Mouse (Mus musculus): ENCODE results near the gene Apobr.

Apobr gene

DNA sequence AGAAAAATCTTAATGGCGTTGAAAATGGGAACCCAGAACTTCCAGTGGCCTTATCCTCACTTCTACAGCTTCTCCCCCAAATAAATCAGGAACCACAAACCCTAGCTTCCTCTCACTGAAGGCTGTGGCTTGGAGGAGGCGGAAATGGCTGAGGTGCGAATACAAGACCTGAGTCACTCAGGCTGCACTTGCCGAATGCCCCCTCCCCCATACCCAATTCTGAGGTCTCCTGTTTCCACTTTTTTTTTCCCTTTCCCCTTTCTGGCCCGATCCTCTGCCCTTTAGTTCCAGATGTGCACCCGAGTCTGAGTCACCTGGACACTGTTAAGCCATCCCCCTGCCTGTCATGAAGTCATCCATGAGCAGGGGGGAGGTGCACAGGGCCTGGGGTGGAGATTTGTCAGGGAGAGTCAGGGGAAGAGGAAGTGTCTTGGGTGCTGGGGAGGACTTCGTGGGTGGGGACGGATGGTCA lies at the start of gene Apobr:
Gene Apobr (plus strand): TSS at position 437 of the 472 bp plus-strand sequence.
- no peak for DNase-seq (ENCODE audit: low spot score in 2 of 2)

DNA sequence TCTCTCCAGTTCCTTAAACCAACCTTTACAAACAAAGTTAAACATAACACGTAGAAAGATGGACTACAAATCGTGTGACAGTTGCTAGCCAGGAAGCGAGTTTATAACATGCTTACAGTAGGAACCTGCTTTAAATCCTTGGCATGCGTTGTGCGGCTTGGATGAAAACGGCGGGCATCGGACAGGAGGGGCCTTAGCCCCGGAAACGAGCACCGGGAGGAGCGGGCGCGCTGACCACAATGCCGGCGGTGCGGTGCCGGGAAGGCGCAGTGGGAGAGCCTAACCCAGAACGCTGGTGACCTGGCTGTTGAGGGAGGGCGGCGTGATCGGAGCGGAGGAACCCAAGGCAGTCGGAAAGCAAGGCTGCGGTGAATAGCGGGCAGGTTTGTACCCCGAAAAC lies 49.0 kb upstream of the Apobr start:
- DNase-seq (ENCODE audit: low spot score in 2 of 2): no peak

DNA sequence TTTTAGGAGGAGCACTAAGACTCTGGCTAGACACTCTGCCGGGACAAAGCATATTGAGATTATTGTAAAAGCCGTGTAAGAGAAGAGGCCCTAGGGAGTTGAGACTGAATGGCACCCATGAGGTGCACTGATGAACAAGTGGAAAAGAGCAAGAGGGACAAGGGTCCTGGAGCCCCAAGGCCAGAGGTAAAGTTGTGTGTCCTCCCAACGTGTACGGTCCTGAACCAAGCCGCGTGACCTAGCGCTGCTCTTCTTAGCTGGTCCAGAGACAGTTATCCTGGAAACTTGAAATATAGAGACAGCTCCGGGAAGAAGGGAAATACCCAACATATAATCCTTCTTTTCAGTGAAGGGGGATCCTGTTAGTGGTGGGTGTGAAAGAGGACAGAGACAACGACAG lies 48.3 kb upstream of the Apobr start:
- DNase-seq (ENCODE audit: low spot score in 2 of 2): no peak

DNA sequence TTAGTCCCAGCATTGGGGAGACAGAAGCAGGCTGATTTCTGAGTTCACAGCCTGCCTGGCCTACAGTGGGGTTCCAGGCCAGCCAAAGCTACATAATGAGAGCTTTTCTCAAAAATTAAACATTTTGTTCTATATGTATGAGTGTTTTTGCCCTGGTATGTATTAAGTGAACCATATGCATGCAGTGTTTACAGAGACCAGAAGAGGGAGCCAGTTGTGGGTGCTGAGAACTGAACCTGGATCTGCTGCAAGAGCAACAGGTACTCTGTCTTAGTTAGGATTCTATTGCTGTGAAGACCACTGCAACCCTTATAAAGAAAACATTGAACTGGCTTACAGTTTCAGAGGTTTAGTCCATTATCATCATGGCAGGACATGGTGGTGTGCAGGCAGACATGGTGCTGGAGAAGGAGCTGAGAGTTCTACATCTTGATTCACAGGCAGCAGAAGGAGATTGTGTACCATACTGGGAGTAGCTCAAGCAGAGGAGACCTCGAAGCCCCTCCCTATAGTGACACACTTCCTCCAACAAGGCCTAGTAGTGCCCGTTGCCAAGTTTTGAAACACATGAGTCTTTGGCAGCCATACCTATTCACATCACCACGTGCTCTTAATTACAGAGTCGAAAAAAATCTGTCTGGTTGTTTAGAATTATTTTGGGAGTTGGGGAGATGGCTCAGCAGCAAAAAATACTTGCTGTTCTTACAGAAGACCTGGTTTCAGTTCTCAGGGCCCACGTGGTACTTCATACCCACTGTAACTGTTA lies 46.7 kb upstream of the Apobr start:
- no peak for DNase-seq (ENCODE audit: low spot score in 2 of 2)

DNA sequence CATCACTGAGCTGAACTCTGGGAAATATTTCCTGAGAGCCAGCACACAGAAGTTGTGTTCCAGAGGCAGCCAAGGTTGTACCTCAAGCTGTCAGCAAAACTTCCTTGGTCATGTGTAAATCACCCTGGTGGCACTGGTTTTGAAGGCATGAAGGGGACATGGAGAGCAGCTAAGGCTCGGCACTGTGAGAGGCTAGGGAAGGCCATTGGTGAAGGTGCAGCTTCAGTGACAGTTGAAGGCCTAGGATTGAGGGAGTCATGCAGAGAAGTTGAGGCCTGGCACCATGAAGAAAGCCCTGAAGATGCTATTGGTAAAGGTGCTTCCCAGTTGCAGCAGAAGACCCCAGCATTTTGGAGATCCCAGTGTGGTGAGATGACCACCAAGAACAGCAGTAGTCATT lies 43.1 kb upstream of the Apobr start:
- DNase-seq (ENCODE audit: low spot score in 2 of 2): no peak

DNA sequence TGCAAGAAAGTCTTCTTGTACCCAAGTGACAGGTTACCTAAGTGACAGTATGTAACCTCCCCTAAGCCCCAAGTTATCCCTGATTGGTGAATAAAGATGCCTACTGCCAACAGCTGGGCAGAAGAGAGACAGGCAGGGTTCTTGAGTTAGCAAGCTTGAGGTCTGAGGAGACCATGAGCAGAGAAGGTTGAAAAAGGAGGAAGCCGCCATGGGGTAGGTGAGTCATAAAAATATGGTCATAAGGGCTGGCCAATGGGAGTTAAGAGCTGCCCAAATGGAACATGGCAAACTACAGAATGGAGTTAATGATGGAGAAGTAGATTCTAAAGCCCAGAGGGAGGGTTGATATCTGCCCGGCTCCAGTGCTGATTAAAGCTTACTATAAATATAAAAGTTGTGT lies 39.1 kb upstream of the Apobr start:
- no peak for DNase-seq (ENCODE audit: low spot score in 2 of 2)

DNA sequence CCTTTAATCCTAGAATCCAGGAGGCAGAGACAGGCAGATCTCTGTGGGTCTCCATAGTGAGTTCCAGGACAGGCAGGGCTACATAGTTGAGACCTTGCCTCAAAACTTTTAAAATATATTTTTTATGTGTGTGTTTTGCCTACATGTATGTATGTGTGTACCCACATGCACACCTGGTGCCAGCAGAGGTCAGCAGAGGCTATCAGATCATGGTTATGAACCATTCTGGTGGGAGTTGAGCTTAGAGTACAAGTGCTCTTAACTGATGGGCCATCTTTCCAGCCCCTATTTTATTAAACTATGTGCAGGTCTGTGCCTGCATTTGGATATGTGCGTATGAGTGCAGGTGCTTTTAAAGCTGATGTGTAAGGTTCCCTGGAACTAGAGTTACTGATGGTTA lies 29.9 kb upstream of the Apobr start:
- no peak for DNase-seq (ENCODE audit: low spot score in 2 of 2)

DNA sequence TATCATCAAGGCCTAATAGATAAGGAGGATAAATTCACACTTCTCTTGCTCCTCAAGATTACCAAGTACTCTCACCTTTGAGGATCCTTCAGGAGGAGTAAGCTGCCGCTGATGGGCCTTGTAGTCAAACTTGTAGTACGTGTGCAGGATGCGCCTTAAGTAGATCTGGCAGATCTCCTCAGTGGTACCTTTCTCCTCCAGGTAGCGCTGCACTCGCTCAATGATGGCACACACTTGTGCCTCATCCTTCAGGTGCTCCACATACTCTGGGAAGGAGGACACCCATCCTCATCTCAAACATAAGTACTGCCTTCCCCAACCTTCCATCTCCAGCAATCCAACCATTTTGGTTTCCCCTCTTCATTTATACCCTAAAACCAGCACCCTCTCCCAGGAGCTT lies 28.1 kb upstream of the Apobr start:
- DNase-seq (ENCODE audit: low spot score in 2 of 2): no peak

DNA sequence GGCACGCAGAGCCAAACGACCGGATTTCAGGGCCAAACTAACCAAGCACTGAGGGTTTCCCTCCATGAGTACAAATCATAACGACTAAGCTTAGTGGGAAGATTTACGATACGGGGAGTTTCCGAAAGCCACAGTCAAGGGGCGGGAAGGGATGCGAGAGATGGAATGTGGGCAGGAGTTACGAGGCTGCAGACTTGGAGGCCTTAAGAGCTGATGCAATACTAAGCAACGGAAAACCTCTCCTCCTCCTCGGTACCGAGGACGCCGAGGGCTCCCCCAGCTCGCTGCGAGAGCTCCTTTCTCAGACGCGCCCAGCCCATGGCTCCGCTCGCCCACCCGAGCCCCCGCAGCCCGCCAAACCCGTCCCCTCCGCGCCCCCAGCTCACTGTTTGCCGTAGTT lies 19.0 kb upstream of the Apobr start:
- no peak for DNase-seq (ENCODE audit: low spot score in 2 of 2)

DNA sequence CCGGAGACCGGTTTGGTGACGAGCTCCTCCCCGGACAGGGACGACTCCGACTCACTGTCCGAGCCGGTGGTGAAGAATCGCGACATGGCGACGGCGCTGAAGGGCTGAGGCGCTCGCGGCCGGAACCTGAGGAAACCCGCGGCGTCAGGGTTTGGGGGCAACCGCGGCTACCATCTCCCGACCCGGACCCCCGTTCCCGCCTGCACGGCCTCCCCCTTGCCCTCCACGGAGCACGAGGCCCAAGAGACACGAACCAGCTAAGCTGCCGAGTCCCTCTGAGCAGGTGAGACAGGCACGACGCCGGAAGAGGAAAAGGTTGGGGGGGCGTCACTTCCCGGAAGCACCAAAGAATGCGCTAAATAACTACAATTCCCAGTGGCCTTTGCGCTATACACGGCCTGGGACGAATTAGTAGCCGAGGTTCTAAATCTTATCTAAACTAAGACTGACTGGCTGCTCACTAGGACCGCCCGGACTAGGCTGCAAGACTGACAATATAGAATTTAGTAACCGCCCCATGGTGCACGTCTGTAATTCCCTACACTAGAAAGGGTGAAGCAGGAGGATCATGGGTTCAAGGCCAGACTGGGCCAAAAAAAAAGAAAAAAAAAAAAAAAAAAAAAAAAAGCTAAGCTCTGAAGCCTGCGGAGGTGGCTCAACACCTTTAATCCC lies 18.5 kb upstream of the Apobr start, which contains the start of gene Eif3c:
Gene Eif3c (minus strand): TSS at position 318 of the 672 bp plus-strand sequence.
- DNase-seq (ENCODE audit: low spot score in 2 of 2): peak; percentile 78

DNA sequence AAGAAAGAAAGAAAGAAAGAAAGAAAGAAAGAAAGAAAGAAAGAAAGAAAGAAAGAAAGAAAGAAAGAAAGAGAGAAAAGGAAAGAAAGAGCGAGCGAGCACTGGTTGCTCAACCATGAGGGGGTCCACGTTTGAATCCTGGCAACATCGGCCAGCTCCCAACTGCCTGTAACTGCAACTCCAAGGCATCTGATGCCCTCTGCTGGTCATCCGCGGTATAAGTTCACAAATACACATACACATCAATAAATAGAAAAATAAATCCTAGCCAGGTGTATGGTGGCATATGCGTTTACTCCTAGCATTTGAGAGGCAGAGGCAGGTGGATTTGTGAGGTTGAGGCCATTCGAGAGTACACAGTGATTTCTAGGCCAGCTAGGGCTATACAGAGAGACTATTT lies 7.8 kb upstream of the Apobr start:
- no peak for DNase-seq (ENCODE audit: low spot score in 2 of 2)

DNA sequence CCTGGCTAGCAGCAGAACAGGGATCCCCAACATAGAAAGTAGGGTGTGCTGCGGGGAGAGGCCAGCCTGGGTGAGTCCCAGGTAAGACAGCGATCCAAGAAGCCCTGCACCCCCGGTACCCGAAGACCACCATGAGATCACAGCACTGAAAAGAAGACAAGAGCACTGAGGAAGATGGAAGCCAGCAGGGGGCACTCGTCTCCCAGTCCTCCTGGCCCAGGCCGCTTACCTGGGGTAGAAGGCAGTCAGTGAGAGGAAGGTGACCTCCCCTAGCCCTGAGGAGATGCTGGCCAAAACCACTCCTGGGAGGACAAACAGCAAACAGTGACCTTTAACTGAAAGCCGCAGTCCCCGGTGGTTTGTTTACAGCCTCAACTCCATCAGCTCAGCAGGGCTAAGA lies 5.6 kb upstream of the Apobr start:
- DNase-seq (ENCODE audit: low spot score in 2 of 2): no peak

DNA sequence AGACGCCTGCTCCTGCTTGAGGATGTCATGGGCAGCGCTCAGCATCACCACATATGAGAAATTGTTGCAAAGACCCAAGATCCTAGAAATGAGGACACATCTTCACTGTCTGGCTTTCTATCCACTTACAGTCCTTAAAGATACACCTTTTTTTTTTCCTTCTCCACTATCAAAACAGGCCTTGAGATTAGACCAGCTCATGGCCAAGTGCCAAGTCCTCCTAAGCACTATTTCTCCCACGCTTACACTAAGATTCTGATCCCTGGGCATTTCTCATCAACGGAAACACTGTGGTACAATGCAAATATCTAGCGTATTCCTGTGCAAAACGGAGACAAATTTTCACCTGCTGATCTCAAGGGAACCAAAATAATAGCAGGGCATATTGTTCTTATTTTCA lies 3.1 kb upstream of the Apobr start:
- no peak for DNase-seq (ENCODE audit: low spot score in 2 of 2)

DNA sequence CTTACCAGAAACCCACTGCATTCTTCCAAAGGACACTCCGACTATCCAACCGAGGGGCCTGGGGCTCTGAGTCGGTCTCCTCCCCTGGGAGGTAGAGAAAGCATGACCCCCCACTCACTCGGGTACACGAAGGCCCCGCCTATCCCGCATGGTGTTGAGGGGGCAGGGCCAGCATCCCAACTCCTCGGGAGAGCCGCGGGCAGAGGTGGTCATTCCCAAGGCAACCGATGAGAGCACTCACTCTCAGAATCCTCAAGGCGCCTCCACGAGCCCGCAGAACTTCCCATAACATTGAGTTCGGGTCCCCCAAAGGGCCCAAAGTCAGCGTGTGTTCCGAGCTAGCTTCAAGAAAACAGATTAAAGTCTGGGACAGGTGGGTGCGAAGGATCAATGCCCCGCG lies 2.0 kb upstream of the Apobr start:
- peak in 1 of 2 experiments; percentile 15 for DNase-seq (ENCODE audit: low spot score in 2 of 2)

DNA sequence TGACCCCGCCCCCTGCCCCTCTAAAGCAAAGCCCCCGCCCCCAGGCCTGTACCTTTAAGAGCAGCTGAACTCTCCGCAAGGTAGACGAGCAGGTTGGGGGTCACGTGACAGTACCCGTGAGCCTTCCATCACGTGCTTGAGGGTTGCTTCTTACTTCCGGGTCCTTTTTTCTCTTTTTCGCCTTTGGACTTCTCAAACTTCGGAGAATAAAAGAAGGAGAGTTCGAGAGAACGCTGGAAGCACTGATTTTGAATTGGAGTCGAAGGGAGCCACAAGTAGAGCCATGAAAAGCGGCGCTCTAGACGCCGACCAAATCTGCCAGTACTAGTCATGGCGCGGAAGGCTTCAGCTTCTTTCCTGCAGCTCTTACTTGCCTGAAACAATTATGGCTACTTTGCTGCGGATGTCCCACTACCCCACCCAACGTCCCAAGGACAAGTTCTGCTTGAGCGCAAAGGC lies 1.5 kb upstream of the Apobr start:
- DNase-seq (ENCODE audit: low spot score in 2 of 2): peak; percentile 78 to 83

DNA sequence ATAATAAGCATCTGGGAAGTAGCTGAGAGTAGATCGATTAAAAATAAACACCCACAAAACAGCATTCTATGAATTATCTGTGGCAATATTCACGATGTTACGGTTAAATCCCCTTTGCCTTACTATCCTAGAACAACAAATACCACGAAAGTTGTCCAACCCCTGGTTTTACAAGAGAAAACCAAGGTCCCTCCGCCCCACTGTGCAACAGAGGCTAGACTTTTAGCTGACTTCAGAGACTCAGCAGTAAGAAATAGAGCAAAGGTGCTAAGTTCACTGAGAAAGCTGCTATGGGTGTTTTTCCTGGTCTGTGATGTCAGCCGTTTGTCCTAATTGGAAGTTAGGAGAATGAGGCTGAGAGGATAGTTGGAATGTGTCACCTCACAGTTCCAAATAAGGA lies 981 bp upstream of the Apobr start:
- DNase-seq (ENCODE audit: low spot score in 2 of 2): no peak

DNA sequence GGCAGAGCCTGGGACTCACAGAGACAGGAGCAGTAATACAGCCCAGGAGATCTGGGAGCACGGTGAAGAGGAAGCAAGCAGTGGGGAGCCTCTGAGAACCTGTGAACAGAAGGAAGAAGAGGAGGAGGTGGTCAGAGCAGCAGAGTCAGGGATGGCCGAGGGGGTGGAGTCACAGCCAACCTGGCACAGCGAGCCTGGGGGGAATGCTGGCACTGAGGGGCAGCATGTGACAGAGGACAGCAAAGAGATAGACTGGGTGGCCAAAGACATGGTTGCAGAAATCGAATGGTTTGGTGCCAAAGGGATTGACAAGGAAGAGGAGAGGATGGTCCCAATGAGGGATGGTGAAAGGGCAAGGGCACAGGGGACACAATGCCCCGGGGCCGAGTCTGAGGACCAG lies 975 bp downstream of the Apobr start, which contains the start of gene Cln3:
Gene Cln3 (minus strand): TSS at position 101 of the 400 bp plus-strand sequence.
- DNase-seq (ENCODE audit: low spot score in 2 of 2): no peak

DNA sequence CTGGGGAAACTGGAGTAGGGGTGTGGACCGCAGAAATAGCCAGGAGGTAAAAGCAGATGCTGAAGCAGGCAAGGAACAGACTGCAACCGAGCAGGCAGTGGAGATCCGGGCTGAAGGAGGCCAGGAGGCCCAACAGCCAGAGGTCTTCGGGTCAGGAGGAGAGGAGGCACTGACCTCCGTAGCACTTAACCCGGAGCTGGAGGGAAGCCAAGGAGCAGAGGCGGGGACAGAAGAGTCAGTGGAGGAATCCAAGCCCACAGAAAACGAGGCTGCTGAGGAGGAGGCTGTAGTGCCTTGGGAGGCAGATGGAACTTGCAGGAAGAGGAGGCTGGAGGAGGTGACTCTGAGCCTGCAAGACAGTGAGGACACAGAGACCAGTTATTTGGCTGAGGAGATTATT lies 2.1 kb downstream of the Apobr start:
- no peak for DNase-seq (ENCODE audit: low spot score in 2 of 2)

DNA sequence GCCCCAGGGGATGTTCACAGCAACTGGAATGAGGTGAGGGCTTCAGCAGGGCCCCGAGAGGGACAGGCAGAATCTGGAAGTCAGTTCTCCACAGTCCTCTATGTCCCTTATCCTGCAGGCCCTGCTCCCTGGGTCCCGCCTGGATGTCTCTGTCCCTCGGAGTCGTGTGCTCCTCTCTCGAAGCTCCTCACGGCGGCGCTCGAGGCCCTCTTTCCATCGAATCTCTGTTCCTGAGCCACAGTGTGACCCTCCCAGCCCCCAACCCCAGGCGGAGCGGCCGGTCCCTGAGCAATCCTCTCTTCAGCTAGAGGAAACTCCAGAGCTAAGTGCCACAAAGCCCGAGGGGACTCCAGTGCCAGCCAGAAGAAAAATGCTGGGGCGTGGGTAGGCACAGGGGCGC lies 3.0 kb downstream of the Apobr start:
- DNase-seq (ENCODE audit: low spot score in 2 of 2): peak in 1 of 2 experiments; percentile 45

DNA sequence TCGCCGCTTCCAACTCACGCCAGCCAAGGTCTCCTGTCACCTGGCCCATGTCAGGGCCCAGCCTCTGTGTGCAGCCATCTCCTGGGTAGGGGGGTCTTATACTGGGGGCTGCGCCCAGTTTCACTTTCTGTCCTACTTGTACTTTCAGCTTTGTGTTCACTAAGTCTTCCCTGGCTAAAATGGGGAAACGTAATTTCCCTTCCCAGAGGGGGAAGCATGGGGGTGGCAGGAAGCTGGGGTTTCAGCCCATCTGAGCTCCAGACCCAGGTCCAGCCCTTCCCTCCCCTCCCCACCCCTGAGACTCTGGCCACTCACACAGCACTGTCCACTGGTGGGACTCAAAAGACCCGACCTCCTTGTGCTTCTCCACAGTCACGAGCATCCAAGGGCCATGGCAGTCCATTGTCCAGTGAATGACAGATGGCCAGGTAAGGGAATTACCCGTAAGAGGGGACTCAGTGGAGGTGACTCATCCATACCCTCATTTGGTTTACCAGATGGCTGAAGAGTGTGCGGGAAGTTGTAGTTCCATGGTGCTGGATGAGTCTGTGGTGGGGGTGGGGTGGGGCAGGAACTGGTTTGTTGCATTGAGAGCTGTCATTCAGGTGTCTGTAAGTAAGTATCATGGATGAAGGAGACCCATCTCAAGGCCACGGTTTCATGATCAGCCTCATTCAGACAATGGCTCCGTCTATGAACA lies 10.3 kb downstream of the Apobr start, which contains the start of gene Il27:
Gene Il27 (minus strand): TSS at position 80 of the 700 bp plus-strand sequence.
- no peak for DNase-seq (ENCODE audit: low spot score in 2 of 2)

DNA sequence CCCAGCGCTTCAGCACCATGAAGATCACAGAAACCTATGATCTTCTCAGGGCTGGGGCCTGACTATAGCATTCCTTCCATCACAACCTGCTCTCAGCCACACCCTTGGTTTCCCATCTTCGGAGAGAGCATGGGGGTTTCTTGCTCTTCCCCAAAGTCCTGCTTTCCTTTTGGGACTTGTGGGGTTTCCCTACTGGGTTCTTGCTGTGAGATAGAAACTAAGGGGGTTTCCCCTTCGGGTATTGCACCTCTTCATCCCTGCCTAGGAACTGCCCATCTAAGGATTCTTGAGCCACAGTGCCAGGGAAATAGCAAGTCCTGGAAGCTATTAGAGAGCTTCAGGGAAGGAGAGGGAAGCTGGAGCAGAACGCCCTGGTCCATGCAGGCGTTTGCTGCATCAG lies 11.1 kb downstream of the Apobr start:
- no peak for DNase-seq (ENCODE audit: low spot score in 2 of 2)

DNA sequence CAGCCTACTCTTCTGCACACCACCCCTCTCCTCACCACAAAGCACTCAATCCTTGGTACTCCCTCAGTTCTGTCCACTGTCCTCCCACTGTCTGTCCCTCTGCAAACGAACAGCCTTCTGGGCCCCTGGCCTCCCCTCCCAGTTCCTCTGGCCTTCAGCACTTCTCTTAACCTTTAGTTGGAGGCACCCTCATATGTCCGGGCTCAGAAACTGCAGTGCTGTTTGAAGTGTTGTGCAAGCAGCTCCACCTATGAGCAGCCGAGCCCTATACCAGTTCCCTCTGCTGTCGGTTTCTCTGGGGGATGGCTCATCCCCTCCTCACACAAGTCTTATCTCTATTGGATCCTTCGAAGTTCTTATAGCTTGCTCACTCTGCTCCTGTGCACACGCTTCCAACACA lies 11.7 kb downstream of the Apobr start:
- DNase-seq (ENCODE audit: low spot score in 2 of 2): no peak
